Mouse (Mus musculus): ENCODE results near the gene Itsn2. TPM values are rescaled to one million over a fixed set of nuclear protein-coding genes. Genes with fewer than 3 reads are reported as not detected.

The Itsn2 gene
- polyA plus RNA-seq, 1 experiment = 35.4 TPM

DNA sequence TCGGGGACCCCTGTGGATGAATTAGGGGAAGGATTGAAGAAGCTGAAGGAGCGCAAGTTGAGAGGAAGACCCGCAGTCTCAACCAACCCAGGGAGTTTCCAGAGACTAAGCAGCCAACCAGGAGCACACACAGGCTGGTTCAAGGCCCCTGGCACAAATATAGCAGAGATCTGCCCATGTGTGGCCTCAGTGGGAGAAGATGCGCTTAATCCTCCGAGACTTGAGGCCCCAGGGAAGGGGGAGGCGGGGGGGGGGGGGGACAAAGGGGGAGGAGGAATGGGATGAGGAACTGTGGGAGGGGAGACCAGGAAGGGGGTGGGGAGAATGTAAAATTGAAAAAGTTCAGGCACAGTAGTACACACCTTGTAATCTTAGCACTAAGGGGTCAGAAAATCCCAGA lies 37.0 kb upstream of the Itsn2 start:
- TF ChIP-seq CTCF (conservative IDR thresholded peaks at IDR 0.05; ENCODE audit: insufficient read depth, insufficient read length, low read depth, low read length) = no peak
- TF ChIP-seq POLR2A (IDR thresholded peaks at IDR 0.05; ENCODE audit: low read depth, low read length) = no peak
- WGBS = 79% methylated on average over 6 of the region's 6 CpGs

DNA sequence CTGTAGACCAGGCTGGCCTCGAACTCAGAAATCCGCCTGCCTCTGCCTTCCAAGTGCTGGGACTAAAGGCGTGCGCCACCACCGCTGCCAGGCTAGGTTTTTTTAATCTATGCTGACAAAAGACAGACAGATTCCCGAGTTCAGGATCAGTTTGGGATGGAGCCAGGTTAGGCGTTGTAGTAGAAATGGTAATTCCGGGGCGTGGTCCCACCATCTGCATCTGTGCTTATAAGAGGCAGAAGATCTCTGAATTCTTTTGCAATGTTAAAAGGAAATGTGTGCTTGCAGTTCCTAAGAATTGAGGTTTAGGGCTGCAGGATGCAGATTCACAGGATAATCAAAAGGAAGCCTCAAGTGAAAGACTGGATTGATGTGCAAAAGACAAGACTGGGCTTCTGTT lies 35.5 kb upstream of the Itsn2 start:
- Histone ChIP-seq H3K4me3 (ENCODE audit: insufficient read depth, low read depth, low read length) (no peak overlapping the region), H3K36me3 (ENCODE audit: control insufficient read depth, insufficient read depth, low read length) (no peaks in the 10 kb centered on the region), H3K4me1 (ENCODE audit: control insufficient read depth, insufficient read depth, low read length) (peaks cover 7% of the 10 kb centered on the region; the same call in 1 of the 2 replicates), H3K27me3 (replicated peaks; ENCODE audit: control insufficient read depth, insufficient read depth, low read length) (no peaks in the 10 kb centered on the region), H3K27ac (ENCODE audit: insufficient read depth, low read depth, low read length) (no peak overlapping the region)
- 84% methylated on average over 9 of the region's 9 CpGs for WGBS
- DNase-seq = no peak
- TF ChIP-seq POLR2A (IDR thresholded peaks at IDR 0.05; ENCODE audit: low read depth, low read length) (no peak), CTCF (conservative IDR thresholded peaks at IDR 0.05; ENCODE audit: insufficient read depth, insufficient read length, low read depth, low read length) (no peak)

More for the DNA sequence above, 37.0 kb upstream of the Itsn2 start:
- H3K4me1 ChIP-seq (ENCODE audit: control insufficient read depth, insufficient read depth, low read length) = peaks cover 7% of the 10 kb centered on the region; the same call in 1 of the 2 replicates
- H3K27ac ChIP-seq (ENCODE audit: insufficient read depth, low read depth, low read length) = no peak overlapping the region
- no peaks in the 10 kb centered on the region for H3K36me3 ChIP-seq (ENCODE audit: control insufficient read depth, insufficient read depth, low read length)
- H3K4me3 ChIP-seq (ENCODE audit: insufficient read depth, low read depth, low read length) = no peak overlapping the region
- no peak for DNase-seq
- no peaks in the 10 kb centered on the region for H3K27me3 ChIP-seq (replicated peaks; ENCODE audit: control insufficient read depth, insufficient read depth, low read length)

- WGBS = 69% methylated on average over 3 of the region's 3 CpGs
- no peak for DNase-seq
These were observed 35.0 kb upstream of the Itsn2 start for GRCm38 (mm10) chr12:4557436-4557835.

DNA sequence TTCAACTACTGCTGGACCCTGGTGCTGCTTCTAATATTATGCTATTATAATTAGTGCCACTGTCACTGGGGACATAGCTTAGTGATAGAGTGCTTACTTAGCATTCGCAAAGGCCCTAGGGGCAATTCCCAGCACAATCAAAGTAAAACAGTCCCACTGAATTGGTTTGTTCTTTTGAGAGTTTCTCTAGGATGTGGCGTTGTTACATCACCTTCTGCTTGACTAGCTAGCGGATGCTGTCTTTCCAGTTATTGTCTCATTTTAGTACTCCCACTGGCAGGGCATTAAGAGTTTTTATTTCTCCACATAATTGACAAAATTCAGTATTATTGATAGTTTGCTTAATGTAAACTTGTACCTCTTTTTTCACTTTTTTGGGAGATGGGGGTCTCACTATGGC lies 34.4 kb upstream of the Itsn2 start:
- no peak for DNase-seq
- WGBS = 95% methylated on average over 3 of the region's 3 CpGs
- H3K4me1 ChIP-seq (ENCODE audit: control insufficient read depth, insufficient read depth, low read length) = peaks cover 7% of the 10 kb centered on the region; the same call in 1 of the 2 replicates
- H3K27ac ChIP-seq (ENCODE audit: insufficient read depth, low read depth, low read length) = no peak overlapping the region
- H3K4me3 ChIP-seq (ENCODE audit: insufficient read depth, low read depth, low read length) = no peak overlapping the region
- TF ChIP-seq POLR2A (IDR thresholded peaks at IDR 0.05; ENCODE audit: low read depth, low read length) (no peak), CTCF (conservative IDR thresholded peaks at IDR 0.05; ENCODE audit: insufficient read depth, insufficient read length, low read depth, low read length) (no peak)
- H3K27me3 ChIP-seq (replicated peaks; ENCODE audit: control insufficient read depth, insufficient read depth, low read length) = no peaks in the 10 kb centered on the region
- H3K36me3 ChIP-seq (ENCODE audit: control insufficient read depth, insufficient read depth, low read length) = no peaks in the 10 kb centered on the region

More at GRCm38 (mm10) chr12:4557436-4557835, 35.0 kb upstream of the Itsn2 start:
- TF ChIP-seq POLR2A (IDR thresholded peaks at IDR 0.05; ENCODE audit: low read depth, low read length) (no peak), CTCF (conservative IDR thresholded peaks at IDR 0.05; ENCODE audit: insufficient read depth, insufficient read length, low read depth, low read length) (no peak)
- Histone ChIP-seq H3K27ac (ENCODE audit: insufficient read depth, low read depth, low read length) (no peak overlapping the region), H3K27me3 (replicated peaks; ENCODE audit: control insufficient read depth, insufficient read depth, low read length) (no peaks in the 10 kb centered on the region), H3K4me3 (ENCODE audit: insufficient read depth, low read depth, low read length) (no peak overlapping the region), H3K36me3 (ENCODE audit: control insufficient read depth, insufficient read depth, low read length) (no peaks in the 10 kb centered on the region), H3K4me1 (ENCODE audit: control insufficient read depth, insufficient read depth, low read length) (peaks cover 7% of the 10 kb centered on the region; the same call in 1 of the 2 replicates)

GRCm38 (mm10) chr12:4558475-4559279 lies 33.8 kb upstream of the Itsn2 start:
- Histone ChIP-seq H3K27ac (ENCODE audit: insufficient read depth, low read depth, low read length) (no peak overlapping the region), H3K27me3 (replicated peaks; ENCODE audit: control insufficient read depth, insufficient read depth, low read length) (no peaks in the 10 kb centered on the region), H3K36me3 (ENCODE audit: control insufficient read depth, insufficient read depth, low read length) (no peaks in the 10 kb centered on the region), H3K4me1 (ENCODE audit: control insufficient read depth, insufficient read depth, low read length) (peaks cover 7% of the 10 kb centered on the region; the same call in 1 of the 2 replicates), H3K4me3 (ENCODE audit: insufficient read depth, low read depth, low read length) (no peak overlapping the region)
- WGBS = 34% methylated on average over 9 of the region's 9 CpGs
- peak; percentile 70 for DNase-seq
- TF ChIP-seq CTCF (conservative IDR thresholded peaks at IDR 0.05; ENCODE audit: insufficient read depth, insufficient read length, low read depth, low read length) (no peak), POLR2A (IDR thresholded peaks at IDR 0.05; ENCODE audit: low read depth, low read length) (no peak)

DNA sequence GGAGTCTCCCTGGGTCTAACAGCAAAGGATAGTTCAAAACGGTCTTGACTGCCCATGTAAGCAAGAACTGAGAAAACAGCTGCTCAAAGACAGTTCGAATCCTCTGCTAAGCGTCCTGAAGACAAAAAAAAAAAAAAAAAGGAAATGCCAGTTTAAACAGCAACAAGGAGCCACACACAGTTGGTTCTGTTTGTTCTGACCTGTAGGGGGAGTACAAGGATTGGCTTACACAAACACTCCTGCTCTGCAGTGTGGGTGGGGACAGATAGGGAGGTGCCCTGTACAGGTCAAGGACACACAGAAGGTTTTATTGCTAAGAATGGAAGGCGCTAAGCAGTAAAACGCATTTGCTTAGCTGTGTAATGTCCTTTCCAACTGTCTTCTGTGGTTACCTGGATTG lies 20.6 kb upstream of the Itsn2 start:
- Histone ChIP-seq H3K36me3 (ENCODE audit: control insufficient read depth, insufficient read depth, low read length) (no peaks in the 10 kb centered on the region), H3K27ac (ENCODE audit: insufficient read depth, low read depth, low read length) (no peak overlapping the region), H3K27me3 (replicated peaks; ENCODE audit: control insufficient read depth, insufficient read depth, low read length) (no peaks in the 10 kb centered on the region), H3K4me1 (ENCODE audit: control insufficient read depth, insufficient read depth, low read length) (no peaks in the 10 kb centered on the region), H3K4me3 (ENCODE audit: insufficient read depth, low read depth, low read length) (no peak overlapping the region)
- 17% methylated on average over 5 of the region's 5 CpGs for WGBS
- TF ChIP-seq POLR2A (IDR thresholded peaks at IDR 0.05; ENCODE audit: low read depth, low read length) = no peak
- TF ChIP-seq CTCF (conservative IDR thresholded peaks at IDR 0.05; ENCODE audit: insufficient read depth, insufficient read length, low read depth, low read length) = peak; percentile 81
- peak; percentile 86 for DNase-seq

- Histone ChIP-seq H3K27me3 (replicated peaks; ENCODE audit: control insufficient read depth, insufficient read depth, low read length) (no peaks in the 10 kb centered on the region), H3K36me3 (ENCODE audit: control insufficient read depth, insufficient read depth, low read length) (no peaks in the 10 kb centered on the region), H3K4me1 (ENCODE audit: control insufficient read depth, insufficient read depth, low read length) (no peaks in the 10 kb centered on the region), H3K4me3 (ENCODE audit: insufficient read depth, low read depth, low read length) (no peak overlapping the region), H3K27ac (ENCODE audit: insufficient read depth, low read depth, low read length) (no peak overlapping the region)
- 72% methylated on average over 4 of the region's 4 CpGs for WGBS
- DNase-seq = no peak
- TF ChIP-seq POLR2A (IDR thresholded peaks at IDR 0.05; ENCODE audit: low read depth, low read length) = no peak
- TF ChIP-seq CTCF (conservative IDR thresholded peaks at IDR 0.05; ENCODE audit: insufficient read depth, insufficient read length, low read depth, low read length) = no peak
These were observed 18.4 kb upstream of the Itsn2 start for GRCm38 (mm10) chr12:4574065-4574464.

Measured in kidney, adult 2 months (tissue).